14 mouse cellular contexts compared by ENCODE assay signal in genomic region chr7:44435796-44436195, GRCm38 (mm10).
DNase-seq lines count a peak whose midpoint lies in the region.
"Had no signal": no experiment of that assay in that cellular context is flagged by ENCODE, and none has a peak within 500 bp of the region (broad histone marks: within the 10 kb centered on the region; RNA-seq: fewer than 3 reads in every experiment).

No protein-coding gene starts in this region.

- peak; percentile 60 for DNase-seq in cerebellum, adult 11 months
- no peak for DNase-seq in cerebellum, postnatal 4 days (ENCODE audit: low spot score in 2 of 2)
- DNase-seq in cerebellum, adult 11-12 months = peak; percentile 83
- peak; percentile 83 for DNase-seq in cerebellum, adult 9-10 months
- DNase-seq in cerebellum, postnatal 36 days = peak; percentile 52 to 55
- no peak for DNase-seq in Muller cell, postnatal 12 days (ENCODE audit: inconsistent ontology term)
- DNase-seq in heart, adult 11 months = no peak
- DNase-seq: adrenal gland, adult 2 months; adrenal gland, postnatal 25 days; forebrain, postnatal 0 days; gastrocnemius, adult 2 months; gastrocnemius, postnatal 25 days; heart, postnatal 36 days; kidney, adult 18-20 months had no signal

Comparison
In these comparisons a context has a peak if more than half of its experiments do, and no peak if none do; other contexts are left out.
1. DNase-seq: peak in cerebellum, adult 11 months (single experiment), cerebellum, adult 11-12 months (single experiment), cerebellum, adult 9-10 months (single experiment) and cerebellum, postnatal 36 days (2 of 2); none in cerebellum, postnatal 4 days (0 of 2), Muller cell, postnatal 12 days (single experiment) and heart, adult 11 months (single experiment).